Mouse (Mus musculus): Measurements from ENCODE around the gene Ovol2. TPM values are rescaled to one million over a fixed set of nuclear protein-coding genes. Genes with fewer than 3 reads are reported as not detected.
"Not testable (repeated sequence)": the region's sequence is repeated elsewhere in the genome, so short reads cannot be mapped to it uniquely, and the experiment has no call there.

Gene Ovol2
- not detected for total RNA-seq (2021)
- long read RNA-seq, experiment 1 = 0 reads
- long read RNA-seq, experiment 2 = 0 reads

- no peak for DNase-seq
Observed at GRCm38 (mm10) chr2:144331401-144332302, at the start of gene Ovol2. Ovol2 (minus strand) TSS chr2:144332146.

- no peak for DNase-seq
Observed at GRCm38 (mm10) chr2:144381741-144382140, 49.8 kb upstream of the Ovol2 start.

GRCm38 (mm10) chr2:144381293-144381692 lies 49.3 kb upstream of the Ovol2 start:
- no peak for DNase-seq

GRCm38 (mm10) chr2:144375063-144375703 lies 43.2 kb upstream of the Ovol2 start:
- no peak for DNase-seq

- DNase-seq = no peak
Observed at GRCm38 (mm10) chr2:144373063-144373462, 41.1 kb upstream of the Ovol2 start.

- DNase-seq = no peak
Observed at GRCm38 (mm10) chr2:144371566-144371965, 39.6 kb upstream of the Ovol2 start.

- no peak for DNase-seq
Observed at GRCm38 (mm10) chr2:144369511-144369910, 37.6 kb upstream of the Ovol2 start.

GRCm38 (mm10) chr2:144369020-144369421 lies 37.1 kb upstream of the Ovol2 start:
- peak; percentile 80 for DNase-seq

GRCm38 (mm10) chr2:144368400-144369019 lies 36.6 kb upstream of the Ovol2 start, which contains the start of the genes Kat14 and Pet117:
Kat14 (plus strand) TSS chr2:144368983.
Pet117 (plus strand) TSS chr2:144368996.
- peak; percentile 95 for DNase-seq

- DNase-seq = no peak
Observed at GRCm38 (mm10) chr2:144352843-144353242, 20.9 kb upstream of the Ovol2 start.

- no peak for DNase-seq
Observed at GRCm38 (mm10) chr2:144348525-144348924, 16.6 kb upstream of the Ovol2 start.

- no peak for DNase-seq
Observed at GRCm38 (mm10) chr2:144343158-144343557, 11.2 kb upstream of the Ovol2 start.

GRCm38 (mm10) chr2:144338149-144338548 lies 6.2 kb upstream of the Ovol2 start:
- DNase-seq = not testable (repeated sequence)

- DNase-seq = no peak
Observed at GRCm38 (mm10) chr2:144337701-144338100, 5.8 kb upstream of the Ovol2 start.

- no peak for DNase-seq
Observed at GRCm38 (mm10) chr2:144337230-144337629, 5.3 kb upstream of the Ovol2 start.

GRCm38 (mm10) chr2:144333138-144333842 lies 1.3 kb upstream of the Ovol2 start:
- no peak for DNase-seq

- DNase-seq = no peak
Observed at GRCm38 (mm10) chr2:144332486-144332885, 540 bp upstream of the Ovol2 start.

GRCm38 (mm10) chr2:144330960-144331371 lies 980 bp downstream of the Ovol2 start:
- no peak for DNase-seq

GRCm38 (mm10) chr2:144330352-144330959 lies 1.5 kb downstream of the Ovol2 start:
- DNase-seq = no peak

GRCm38 (mm10) chr2:144329937-144330336 lies 2.0 kb downstream of the Ovol2 start:
- no peak for DNase-seq

- no peak for DNase-seq
Observed at GRCm38 (mm10) chr2:144329451-144329850, 2.5 kb downstream of the Ovol2 start.

- DNase-seq = no peak
Observed at GRCm38 (mm10) chr2:144324218-144324617, 7.7 kb downstream of the Ovol2 start.
